Mouse (Mus musculus): ENCODE data around the gene Tbx6. TPM values are rescaled to one million over a fixed set of nuclear protein-coding genes. Genes with fewer than 3 reads are reported as not detected.
A peak's percentile ranks its signal among the peaks of the same experiment; 100 is the strongest.

Tbx6 gene
- polyA plus RNA-seq (2012; ENCODE audit: insufficient read depth, insufficient read length, missing spikeins), result 1.9 and 2.8 TPM in 2 replicates

- TF ChIP-seq POLR2A (IDR thresholded peaks at IDR 0.05; ENCODE audit: borderline replicate concordance, low read depth, low read length) (no peak), CTCF (IDR thresholded peaks at IDR 0.05; ENCODE audit: low read depth, low read length) (no peak)
- Histone ChIP-seq H3K27ac (ENCODE audit: insufficient read depth, low read depth, low read length) (no peak within 1 kb of the TSS), H3K4me3 (ENCODE audit: insufficient read depth, low read length) (peak within 1 kb of the TSS; percentile 54), H3K4me1 (ENCODE audit: control insufficient read depth, insufficient read depth, low read length) (peaks cover 17% of the 10 kb centered on the region)
Measured at GRCm38 (mm10) chr7:126780971-126781635, at the start of gene Tbx6. Tbx6 (plus strand) TSS chr7:126781483.

GRCm38 (mm10) chr7:126736122-126736521 lies 45.2 kb upstream of the Tbx6 start:
- peaks cover 42% of the 10 kb centered on the region for H3K4me1 ChIP-seq (ENCODE audit: control insufficient read depth, insufficient read depth, low read length)
- no peak for TF ChIP-seq POLR2A (IDR thresholded peaks at IDR 0.05; ENCODE audit: borderline replicate concordance, low read depth, low read length)
- no peak for TF ChIP-seq CTCF (IDR thresholded peaks at IDR 0.05; ENCODE audit: low read depth, low read length)
- peak overlapping the region; percentile 18; the same call in 1 of the 2 replicates for H3K27ac ChIP-seq (ENCODE audit: insufficient read depth, low read depth, low read length)
- no peak overlapping the region for H3K4me3 ChIP-seq (ENCODE audit: insufficient read depth, low read length)

GRCm38 (mm10) chr7:126739551-126739950 lies 41.7 kb upstream of the Tbx6 start:
- Histone ChIP-seq H3K4me1 (ENCODE audit: control insufficient read depth, insufficient read depth, low read length) (peaks cover 57% of the 10 kb centered on the region), H3K27ac (ENCODE audit: insufficient read depth, low read depth, low read length) (no peak overlapping the region), H3K4me3 (ENCODE audit: insufficient read depth, low read length) (no peak overlapping the region)
- no peak for TF ChIP-seq CTCF (IDR thresholded peaks at IDR 0.05; ENCODE audit: low read depth, low read length)
- no peak for TF ChIP-seq POLR2A (IDR thresholded peaks at IDR 0.05; ENCODE audit: borderline replicate concordance, low read depth, low read length)

GRCm38 (mm10) chr7:126740132-126740735 lies 41.0 kb upstream of the Tbx6 start:
- Histone ChIP-seq H3K27ac (ENCODE audit: insufficient read depth, low read depth, low read length) (no peak overlapping the region), H3K4me1 (ENCODE audit: control insufficient read depth, insufficient read depth, low read length) (peaks cover 64% of the 10 kb centered on the region), H3K4me3 (ENCODE audit: insufficient read depth, low read length) (no peak overlapping the region)
- no peak for TF ChIP-seq CTCF (IDR thresholded peaks at IDR 0.05; ENCODE audit: low read depth, low read length)
- TF ChIP-seq POLR2A (IDR thresholded peaks at IDR 0.05; ENCODE audit: borderline replicate concordance, low read depth, low read length), result no peak

GRCm38 (mm10) chr7:126740977-126741376 lies 40.3 kb upstream of the Tbx6 start:
- Histone ChIP-seq H3K4me1 (ENCODE audit: control insufficient read depth, insufficient read depth, low read length) (peaks cover 61% of the 10 kb centered on the region), H3K4me3 (ENCODE audit: insufficient read depth, low read length) (no peak overlapping the region), H3K27ac (ENCODE audit: insufficient read depth, low read depth, low read length) (no peak overlapping the region)
- TF ChIP-seq CTCF (IDR thresholded peaks at IDR 0.05; ENCODE audit: low read depth, low read length), result no peak
- TF ChIP-seq POLR2A (IDR thresholded peaks at IDR 0.05; ENCODE audit: borderline replicate concordance, low read depth, low read length), result no peak

GRCm38 (mm10) chr7:126741452-126741851 lies 39.8 kb upstream of the Tbx6 start:
- no peak overlapping the region for H3K27ac ChIP-seq (ENCODE audit: insufficient read depth, low read depth, low read length)
- H3K4me3 ChIP-seq (ENCODE audit: insufficient read depth, low read length), result no peak overlapping the region
- TF ChIP-seq POLR2A (IDR thresholded peaks at IDR 0.05; ENCODE audit: borderline replicate concordance, low read depth, low read length) (no peak), CTCF (IDR thresholded peaks at IDR 0.05; ENCODE audit: low read depth, low read length) (no peak)
- H3K4me1 ChIP-seq (ENCODE audit: control insufficient read depth, insufficient read depth, low read length), result peaks cover 56% of the 10 kb centered on the region

- peaks cover 57% of the 10 kb centered on the region for H3K4me1 ChIP-seq (ENCODE audit: control insufficient read depth, insufficient read depth, low read length)
- no peak overlapping the region for H3K4me3 ChIP-seq (ENCODE audit: insufficient read depth, low read length)
- no peak for TF ChIP-seq CTCF (IDR thresholded peaks at IDR 0.05; ENCODE audit: low read depth, low read length)
- TF ChIP-seq POLR2A (IDR thresholded peaks at IDR 0.05; ENCODE audit: borderline replicate concordance, low read depth, low read length), result no peak
- H3K27ac ChIP-seq (ENCODE audit: insufficient read depth, low read depth, low read length), result no peak overlapping the region
Measured at GRCm38 (mm10) chr7:126741964-126742482, 39.3 kb upstream of the Tbx6 start.

GRCm38 (mm10) chr7:126746066-126746465 lies 35.2 kb upstream of the Tbx6 start:
- no peak for TF ChIP-seq POLR2A (IDR thresholded peaks at IDR 0.05; ENCODE audit: borderline replicate concordance, low read depth, low read length)
- TF ChIP-seq CTCF (IDR thresholded peaks at IDR 0.05; ENCODE audit: low read depth, low read length), result no peak
- peak overlapping the region; percentile 64 for H3K4me3 ChIP-seq (ENCODE audit: insufficient read depth, low read length)

GRCm38 (mm10) chr7:126746798-126747197 lies 34.5 kb upstream of the Tbx6 start:
- Histone ChIP-seq H3K4me1 (ENCODE audit: control insufficient read depth, insufficient read depth, low read length) (peaks cover 52% of the 10 kb centered on the region), H3K4me3 (ENCODE audit: insufficient read depth, low read length) (peak overlapping the region; percentile 64), H3K27ac (ENCODE audit: insufficient read depth, low read depth, low read length) (peak overlapping the region; percentile 99)
- TF ChIP-seq POLR2A (IDR thresholded peaks at IDR 0.05; ENCODE audit: borderline replicate concordance, low read depth, low read length) (peak; percentile 79; the same call in 1 of the 2 replicates), CTCF (IDR thresholded peaks at IDR 0.05; ENCODE audit: low read depth, low read length) (peak; percentile 32; the same call in 1 of the 2 replicates)

More at GRCm38 (mm10) chr7:126746066-126746465, 35.2 kb upstream of the Tbx6 start:
- H3K27ac ChIP-seq (ENCODE audit: insufficient read depth, low read depth, low read length), result peak overlapping the region; percentile 99
- peaks cover 50% of the 10 kb centered on the region for H3K4me1 ChIP-seq (ENCODE audit: control insufficient read depth, insufficient read depth, low read length)

- peak overlapping the region; percentile 83 for H3K27ac ChIP-seq (ENCODE audit: insufficient read depth, low read depth, low read length)
- H3K4me1 ChIP-seq (ENCODE audit: control insufficient read depth, insufficient read depth, low read length), result peaks cover 50% of the 10 kb centered on the region
- TF ChIP-seq CTCF (IDR thresholded peaks at IDR 0.05; ENCODE audit: low read depth, low read length) (no peak), POLR2A (IDR thresholded peaks at IDR 0.05; ENCODE audit: borderline replicate concordance, low read depth, low read length) (no peak)
- H3K4me3 ChIP-seq (ENCODE audit: insufficient read depth, low read length), result no peak overlapping the region
Measured at GRCm38 (mm10) chr7:126748824-126749223, 32.5 kb upstream of the Tbx6 start.

All from bone marrow macrophage, adult 2 months (primary cell).